Mouse (Mus musculus) brown adipose tissue, adult 24 weeks (tissue): ENCODE results near the gene Rsrc2. TPM values are rescaled to one million over a fixed set of nuclear protein-coding genes. Genes with fewer than 3 reads are reported as not detected.
A peak's percentile ranks its signal among the peaks of the same experiment; 100 is the strongest.

Experiments
- H3K27ac ChIP-seq: fragments of 200-500 bp; replicated peaks from 2 replicates; pipeline ENCODE4 v1.5.1; 2012; ENCODE audit warnings: low read depth, mild to moderate bottlenecking, low read length
- H3K4me1 ChIP-seq: fragments of 200-500 bp; 2 replicates; pipeline ENCODE4 v1.6.1; 2012; ENCODE audit warnings: low read length, mixed read lengths; ENCODE audit not compliant: control insufficient read depth, insufficient read depth, insufficient read length
- H3K4me3 ChIP-seq: fragments of 200-500 bp; 2 replicates; pipeline ENCODE4 v1.5.1; 2012; ENCODE audit warnings: low read depth, mild to moderate bottlenecking, low read length, moderate library complexity; ENCODE audit not compliant: insufficient read depth
- polyA plus RNA-seq: library from polyadenylated mRNA; stranded (reverse); fragments of >200 nt; gene quantifications from 2 replicates; pipeline ENCODE4 v1.2.4, GENCODE M21; 2012; ENCODE audit not compliant: missing spikeins, insufficient read depth, insufficient read length

The Rsrc2 gene
- polyA plus RNA-seq, 1 experiment = 76.1 TPM

- Histone ChIP-seq H3K4me3 (peak within 1 kb of the TSS; percentile 99), H3K27ac (peak within 1 kb of the TSS; percentile 95), H3K4me1 (no peaks in the 10 kb centered on the region; the same call in 1 of the 2 replicates)
These were observed 28.6 kb downstream of the Rsrc2 start, which contains the start of gene Zcchc8 for GRCm38 (mm10) chr5:123720328-123721311. Zcchc8 (minus strand) TSS chr5:123721100.

- Histone ChIP-seq H3K4me1 (no peaks in the 10 kb centered on the region; the same call in 1 of the 2 replicates), H3K4me3 (no peak overlapping the region), H3K27ac (no peak overlapping the region)
These were observed 34.6 kb downstream of the Rsrc2 start for GRCm38 (mm10) chr5:123714622-123715021.

- no peak overlapping the region for H3K27ac ChIP-seq
- no peak overlapping the region for H3K4me3 ChIP-seq
- no peaks in the 10 kb centered on the region; the same call in 1 of the 2 replicates for H3K4me1 ChIP-seq
These were observed 35.4 kb downstream of the Rsrc2 start for GRCm38 (mm10) chr5:123713782-123714181.

- H3K4me3 ChIP-seq = no peak overlapping the region
- no peak overlapping the region for H3K27ac ChIP-seq
- H3K4me1 ChIP-seq = no peaks in the 10 kb centered on the region
These were observed 39.6 kb downstream of the Rsrc2 start for GRCm38 (mm10) chr5:123709571-123709970.

DNA sequence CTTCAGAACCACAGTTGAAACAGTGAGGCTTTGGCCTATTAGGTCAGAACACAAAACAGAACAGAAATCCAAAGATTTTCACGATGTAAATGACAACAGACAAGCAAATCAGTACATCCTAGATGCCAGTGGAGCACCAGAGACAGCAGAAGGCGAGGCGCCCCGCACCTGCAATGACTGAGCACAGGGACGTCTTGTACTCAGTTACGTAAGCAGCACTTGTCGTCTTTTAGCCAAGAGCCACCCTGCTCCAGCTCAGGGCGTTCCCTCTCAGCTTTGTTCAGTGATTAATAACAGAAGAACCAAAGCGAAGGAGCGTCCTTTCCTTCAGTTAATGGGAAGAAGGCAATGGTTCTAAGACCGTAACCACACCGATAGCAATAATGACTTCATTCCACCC, 40.6 kb downstream of the Rsrc2 start:
- no peak overlapping the region for H3K4me3 ChIP-seq
- H3K27ac ChIP-seq = no peak overlapping the region
- no peaks in the 10 kb centered on the region for H3K4me1 ChIP-seq

DNA sequence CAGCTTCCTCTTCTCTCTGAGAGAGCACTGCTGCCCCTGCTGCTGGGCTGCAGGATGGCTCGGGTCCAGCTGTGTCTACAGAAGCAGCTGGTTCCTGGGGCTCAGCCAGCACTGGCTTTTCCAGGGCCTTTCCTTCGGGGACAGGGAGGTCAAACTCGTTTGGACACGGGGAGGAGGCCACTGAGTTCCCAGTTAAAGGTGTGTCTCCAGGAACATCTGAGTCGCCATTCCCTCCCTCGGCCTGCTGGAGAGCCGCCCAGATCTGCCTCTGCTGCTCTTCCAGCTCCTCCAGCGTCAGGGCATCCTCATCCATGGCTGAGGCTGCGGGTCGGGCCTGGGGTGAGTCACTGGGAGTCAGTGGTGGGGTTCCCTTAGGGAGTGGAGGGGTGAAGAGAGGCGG, 48.6 kb downstream of the Rsrc2 start:
- Histone ChIP-seq H3K4me1 (peaks cover 3% of the 10 kb centered on the region; the same call in 1 of the 2 replicates), H3K27ac (no peak overlapping the region), H3K4me3 (no peak overlapping the region)

DNA sequence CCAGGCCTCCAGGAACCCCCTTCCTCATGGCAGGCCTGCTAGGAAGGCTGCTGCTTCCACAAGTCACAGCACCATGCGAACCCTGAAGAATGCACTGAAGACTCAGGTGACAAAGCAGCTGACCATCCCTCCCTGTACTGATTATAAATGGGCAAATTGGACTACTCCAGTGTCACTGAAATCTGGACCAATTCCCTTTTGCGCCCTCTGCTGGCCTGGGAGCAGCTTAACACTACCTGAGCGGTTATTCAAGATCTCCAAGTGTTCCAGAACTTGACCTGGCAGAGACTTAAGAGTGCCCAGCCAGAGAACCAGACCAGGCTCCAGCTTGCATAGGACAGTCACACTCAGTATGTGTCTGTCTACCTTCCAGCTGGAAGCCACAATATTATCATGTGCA, 50.0 kb downstream of the Rsrc2 start:
- H3K27ac ChIP-seq = no peak overlapping the region
- H3K4me1 ChIP-seq = peaks cover 8% of the 10 kb centered on the region
- H3K4me3 ChIP-seq = no peak overlapping the region

DNA sequence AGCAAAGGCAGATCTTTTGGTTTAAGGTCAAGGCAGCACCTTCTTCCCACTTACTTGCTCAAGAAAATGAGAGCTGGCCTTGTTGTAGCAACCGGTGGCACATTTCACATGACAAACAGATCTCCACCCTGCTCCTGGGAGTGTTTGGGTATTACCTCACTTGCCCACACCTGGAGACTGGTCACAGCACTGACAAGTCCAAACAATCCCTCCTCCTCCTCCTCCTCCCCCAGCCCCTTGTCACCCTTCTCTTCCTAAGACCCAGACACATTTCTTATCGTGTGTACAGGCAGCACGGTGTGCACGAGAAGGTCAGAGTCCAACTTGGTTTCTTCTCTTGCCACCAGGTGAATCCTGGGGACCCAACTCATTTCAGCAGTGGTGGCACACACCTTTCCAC, 52.3 kb downstream of the Rsrc2 start:
- Histone ChIP-seq H3K27ac (no peak overlapping the region), H3K4me1 (peaks cover 10% of the 10 kb centered on the region), H3K4me3 (no peak overlapping the region)

DNA sequence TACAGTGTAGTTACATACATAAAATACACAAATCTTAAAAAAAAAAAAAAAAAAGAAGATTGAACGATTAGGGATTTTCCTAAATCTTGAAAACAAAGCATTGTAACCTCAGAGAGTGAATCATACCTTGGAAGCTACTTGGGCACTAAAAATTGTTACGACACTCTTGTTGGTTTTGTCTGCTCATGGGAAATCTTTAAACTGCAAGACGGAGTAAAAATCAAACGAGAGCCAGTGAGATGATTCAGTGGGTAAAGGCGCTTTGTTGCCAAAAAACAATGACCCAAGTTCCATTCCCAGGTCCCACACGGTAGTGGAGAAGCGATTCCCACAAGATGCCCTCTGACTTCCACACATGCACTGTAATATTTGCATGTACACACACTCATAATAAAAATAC, 53.0 kb downstream of the Rsrc2 start:
- Histone ChIP-seq H3K4me3 (no peak overlapping the region), H3K4me1 (peaks cover 10% of the 10 kb centered on the region), H3K27ac (no peak overlapping the region)

DNA sequence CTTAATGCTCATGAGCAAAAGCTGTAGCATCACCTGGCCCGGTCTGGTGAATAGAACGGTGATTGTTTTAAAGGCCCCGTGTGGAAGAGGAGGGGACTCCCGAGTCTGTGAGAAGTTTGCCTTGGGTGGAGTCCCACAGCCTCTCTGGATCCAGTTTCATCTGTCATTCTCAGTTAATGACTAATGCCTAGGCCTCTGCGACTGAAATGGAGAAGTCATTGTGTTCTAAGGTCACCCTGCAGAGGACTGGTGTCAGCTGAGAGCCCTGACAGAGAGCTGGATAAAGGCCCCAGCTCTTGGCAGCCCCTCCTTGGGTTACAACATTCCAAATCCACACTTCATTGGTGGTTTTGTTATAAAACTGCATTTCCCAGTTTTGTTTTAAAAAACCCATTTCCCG, 54.7 kb downstream of the Rsrc2 start:
- Histone ChIP-seq H3K4me3 (no peak overlapping the region), H3K4me1 (peaks cover 7% of the 10 kb centered on the region; the same call in 1 of the 2 replicates), H3K27ac (peak overlapping the region; percentile 61)

DNA sequence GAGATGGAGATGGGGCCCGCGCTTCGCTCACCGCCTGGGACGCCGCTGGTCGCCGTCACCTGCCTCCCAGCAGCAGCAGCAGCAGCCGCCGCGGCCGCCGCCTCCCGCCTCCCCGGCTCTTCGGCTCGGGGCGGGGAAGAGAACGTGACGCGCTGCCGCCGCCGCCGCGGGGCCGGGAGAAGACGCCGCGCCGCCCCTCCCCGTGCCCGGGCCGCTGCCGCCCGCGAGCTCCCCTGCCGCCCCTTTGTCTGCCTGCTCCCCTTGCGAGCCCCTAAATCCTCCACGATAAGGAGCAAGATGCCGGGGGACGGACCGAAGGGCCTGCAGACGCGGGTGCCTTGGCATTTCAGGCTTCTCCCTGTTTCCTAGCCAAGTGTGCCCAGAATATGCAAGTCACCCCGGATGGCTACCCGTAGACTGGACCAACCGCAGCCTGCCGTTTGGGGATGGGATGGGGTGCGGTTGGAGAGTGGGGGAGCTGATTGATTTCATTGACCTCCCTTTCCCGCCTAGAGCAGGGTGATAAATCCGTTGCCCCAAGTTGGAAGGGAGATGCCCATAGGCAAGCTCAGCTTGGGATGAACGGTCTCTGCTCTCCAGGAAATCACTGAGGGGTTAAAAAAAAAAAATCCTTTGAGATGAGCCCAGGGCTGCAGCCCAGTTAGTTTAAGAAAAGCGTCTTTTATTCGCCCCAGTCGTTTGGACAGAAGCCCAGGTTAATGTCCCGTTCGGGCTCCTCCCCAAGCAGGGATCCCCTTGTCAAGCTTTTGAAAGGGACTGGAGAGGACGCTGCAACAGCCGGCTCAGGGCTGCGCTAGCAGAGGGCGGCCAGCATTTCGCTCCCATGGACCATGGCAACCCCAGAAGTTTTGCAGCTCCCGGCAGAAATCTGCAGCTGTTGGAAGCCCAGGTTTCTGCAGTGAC, 64.7 kb downstream of the Rsrc2 start, which contains the start of gene Clip1:
TSS of gene Clip1 (minus strand) at position 398 of the 924 bp plus-strand sequence.
- H3K4me3 ChIP-seq = peak within 1 kb of the TSS; percentile 98
- peak within 1 kb of the TSS; percentile 89 for H3K27ac ChIP-seq
- H3K4me1 ChIP-seq = peaks cover 13% of the 10 kb centered on the region

- H3K4me3 ChIP-seq = peak overlapping the region; percentile 98
These were observed 65.6 kb downstream of the Rsrc2 start for GRCm38 (mm10) chr5:123683377-123684220.

DNA sequence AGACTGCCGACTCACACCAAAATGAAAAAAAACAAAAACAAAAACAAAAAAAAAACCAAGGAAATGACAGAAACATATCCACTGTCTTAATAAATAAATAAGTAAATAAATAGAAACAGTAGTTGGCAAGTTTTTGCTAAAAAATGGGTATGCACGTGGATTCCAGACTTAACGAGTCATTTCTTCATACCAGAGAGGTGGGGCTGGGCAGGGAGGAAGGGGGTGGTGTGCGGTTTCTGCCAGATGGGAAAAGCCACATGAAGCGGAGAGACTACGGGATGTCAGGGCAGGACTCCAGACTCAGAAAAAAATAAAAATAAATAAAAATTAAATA, 66.2 kb downstream of the Rsrc2 start:
- Histone ChIP-seq H3K4me3 (peak overlapping the region; percentile 2), H3K27ac (peak overlapping the region; percentile 45), H3K4me1 (peaks cover 19% of the 10 kb centered on the region)

More at GRCm38 (mm10) chr5:123683377-123684220, 65.6 kb downstream of the Rsrc2 start:
- peaks cover 19% of the 10 kb centered on the region for H3K4me1 ChIP-seq
- H3K27ac ChIP-seq = peak overlapping the region; percentile 89

DNA sequence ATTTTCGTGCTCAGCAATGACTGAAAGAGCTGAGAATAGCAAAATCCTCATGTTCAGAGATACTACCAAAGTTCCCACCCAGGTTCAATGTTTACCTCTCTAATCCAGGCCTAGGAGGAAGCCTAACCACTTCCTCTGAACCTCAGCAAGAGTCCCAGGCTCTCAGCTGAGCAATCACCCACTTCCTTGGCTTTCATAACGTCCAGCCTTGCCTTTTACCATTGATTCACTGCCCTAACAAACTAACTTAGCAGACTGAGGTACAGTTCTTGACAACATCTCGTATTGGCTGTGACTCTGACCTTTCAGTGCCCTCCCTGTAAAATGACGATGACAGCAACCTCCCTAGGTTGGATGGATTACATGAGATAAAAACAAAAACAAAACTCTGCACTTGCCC, 66.8 kb downstream of the Rsrc2 start:
- H3K4me1 ChIP-seq = peaks cover 19% of the 10 kb centered on the region
- H3K27ac ChIP-seq = peak overlapping the region; percentile 45
- H3K4me3 ChIP-seq = peak overlapping the region; percentile 2
